Mouse (Mus musculus): ENCODE measurements around the gene Cpm.

GRCm38 (mm10) chr10:117647158-117647505 lies 17.8 kb downstream of the Cpm start:
- TF ChIP-seq HCFC1 (IDR thresholded peaks at IDR 0.05; ENCODE audit: borderline replicate concordance, insufficient read depth, low read length): no peak
- TF ChIP-seq ZNF384 (IDR thresholded peaks at IDR 0.05; ENCODE audit: low read depth, low read length): no peak
